Mouse (Mus musculus): ENCODE results near the gene Sap30. TPM values are rescaled to one million over a fixed set of nuclear protein-coding genes. Genes with fewer than 3 reads are reported as not detected.
A peak's percentile ranks its signal among the peaks of the same experiment; 100 is the strongest.

The Sap30 gene
- polyA plus RNA-seq (2014; fragmentation: Nextera tagmentation; extraction: Ambion mirVana) = 48.6 and 50.4 TPM in 2 replicates

GRCm38 (mm10) chr8:57487441-57488155 is at the start of gene Sap30:
Gene Sap30, minus strand, starts transcription at chr8:57487860.
- Histone ChIP-seq H3K9ac (ENCODE audit: low read depth, low read length) (peak within 1 kb of the TSS; percentile 94), H3K9me3 (replicated peaks; ENCODE audit: control insufficient read depth, low read length) (no peaks in the 10 kb centered on the region), H3K4me1 (ENCODE audit: control insufficient read depth, insufficient read depth, low read length) (0 out of 2 replicates have a peak, but pooled peaks cover 6% of the 10 kb centered on the region), H3K27ac (ENCODE audit: low read depth, low read length) (peak within 1 kb of the TSS; percentile 97), H3K4me2 (peak within 1 kb of the TSS; percentile 80), H3K36me3 (ENCODE audit: control insufficient read depth, insufficient read depth, low read length) (no peaks in the 10 kb centered on the region), H3K4me3 (ENCODE audit: low read depth, low read length) (peak within 1 kb of the TSS; percentile 86), H3K27me3 (ENCODE audit: control insufficient read depth, insufficient read depth, low read length) (no peaks in the 10 kb centered on the region)
- under 1% methylated on average over 62 of the region's 66 CpGs for WGBS (ENCODE audit: insufficient replicate concordance)
- ATAC-seq (replicated peaks; ENCODE audit: insufficient number of reproducible peaks, low FRiP score, low TSS enrichment) = peak; percentile 96

- no peak overlapping the region for H3K4me3 ChIP-seq (ENCODE audit: low read depth, low read length)
- H3K4me2 ChIP-seq = no peak overlapping the region
- H3K4me1 ChIP-seq (ENCODE audit: control insufficient read depth, insufficient read depth, low read length) = no peaks in the 10 kb centered on the region
- no peaks in the 10 kb centered on the region for H3K9me3 ChIP-seq (replicated peaks; ENCODE audit: control insufficient read depth, low read length)
- H3K27me3 ChIP-seq (ENCODE audit: control insufficient read depth, insufficient read depth, low read length) = no peaks in the 10 kb centered on the region
- no peak overlapping the region for H3K27ac ChIP-seq (ENCODE audit: low read depth, low read length)
- WGBS (ENCODE audit: insufficient replicate concordance) = 91% methylated on average over 6 of the region's 6 CpGs
- no peak for ATAC-seq (replicated peaks; ENCODE audit: insufficient number of reproducible peaks, low FRiP score, low TSS enrichment)
- no peak overlapping the region for H3K9ac ChIP-seq (ENCODE audit: low read depth, low read length)
- H3K36me3 ChIP-seq (ENCODE audit: control insufficient read depth, insufficient read depth, low read length) = no peaks in the 10 kb centered on the region
These were observed 48.5 kb upstream of the Sap30 start for GRCm38 (mm10) chr8:57536167-57536566.

DNA sequence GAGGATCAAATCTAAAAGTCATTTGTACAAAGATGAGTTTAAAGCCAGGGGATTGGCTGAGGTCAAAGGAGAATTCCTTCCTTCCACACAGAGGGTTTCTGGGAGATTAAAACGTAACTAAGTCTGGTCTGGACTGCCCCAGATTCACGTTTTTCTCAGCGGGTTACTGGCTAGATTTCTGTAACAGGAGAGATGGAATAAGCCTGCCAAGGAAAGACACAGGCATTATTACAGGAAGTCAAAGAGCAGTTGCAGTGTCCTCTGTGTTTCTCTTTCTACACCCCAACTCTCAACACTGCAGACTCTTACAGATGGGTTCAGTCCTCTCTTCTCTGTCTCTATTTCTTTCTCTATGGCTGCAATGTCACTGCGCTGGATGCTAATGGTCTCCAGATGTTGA is 46.8 kb upstream of the Sap30 start:
- Histone ChIP-seq H3K36me3 (ENCODE audit: control insufficient read depth, insufficient read depth, low read length) (no peaks in the 10 kb centered on the region), H3K9me3 (replicated peaks; ENCODE audit: control insufficient read depth, low read length) (no peaks in the 10 kb centered on the region), H3K4me3 (ENCODE audit: low read depth, low read length) (no peak overlapping the region), H3K27me3 (ENCODE audit: control insufficient read depth, insufficient read depth, low read length) (no peaks in the 10 kb centered on the region), H3K27ac (ENCODE audit: low read depth, low read length) (no peak overlapping the region), H3K4me1 (ENCODE audit: control insufficient read depth, insufficient read depth, low read length) (no peaks in the 10 kb centered on the region), H3K9ac (ENCODE audit: low read depth, low read length) (no peak overlapping the region), H3K4me2 (no peak overlapping the region)
- no peak for ATAC-seq (replicated peaks; ENCODE audit: insufficient number of reproducible peaks, low FRiP score, low TSS enrichment)
- 73% methylated on average over 4 of the region's 4 CpGs for WGBS (ENCODE audit: insufficient replicate concordance)

DNA sequence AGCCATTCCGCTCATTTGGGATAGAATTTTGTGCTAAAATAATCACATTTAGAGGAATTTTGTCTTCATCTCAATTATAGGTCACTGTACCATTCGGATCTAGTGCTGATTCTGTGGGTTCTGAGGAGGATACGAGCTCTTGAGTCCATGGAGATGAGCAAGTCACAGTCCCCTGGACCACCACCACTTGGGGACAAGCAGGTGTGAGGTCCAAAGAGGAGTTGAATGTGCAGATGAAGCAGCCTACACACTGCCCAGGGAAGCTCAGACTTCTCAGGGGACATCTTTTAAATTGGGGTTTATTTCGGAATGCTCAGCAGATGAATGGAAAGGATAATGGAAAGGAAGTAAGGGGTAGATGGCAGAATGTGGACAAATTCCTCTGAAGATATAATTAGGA is 45.4 kb upstream of the Sap30 start:
- Histone ChIP-seq H3K4me2 (no peak overlapping the region), H3K9ac (ENCODE audit: low read depth, low read length) (no peak overlapping the region), H3K27ac (ENCODE audit: low read depth, low read length) (no peak overlapping the region), H3K36me3 (ENCODE audit: control insufficient read depth, insufficient read depth, low read length) (no peaks in the 10 kb centered on the region), H3K4me3 (ENCODE audit: low read depth, low read length) (no peak overlapping the region), H3K27me3 (ENCODE audit: control insufficient read depth, insufficient read depth, low read length) (no peaks in the 10 kb centered on the region), H3K9me3 (replicated peaks; ENCODE audit: control insufficient read depth, low read length) (no peaks in the 10 kb centered on the region), H3K4me1 (ENCODE audit: control insufficient read depth, insufficient read depth, low read length) (no peaks in the 10 kb centered on the region)
- ATAC-seq (replicated peaks; ENCODE audit: insufficient number of reproducible peaks, low FRiP score, low TSS enrichment) = no peak
- 83% methylated on average over 4 of the region's 4 CpGs for WGBS (ENCODE audit: insufficient replicate concordance)

DNA sequence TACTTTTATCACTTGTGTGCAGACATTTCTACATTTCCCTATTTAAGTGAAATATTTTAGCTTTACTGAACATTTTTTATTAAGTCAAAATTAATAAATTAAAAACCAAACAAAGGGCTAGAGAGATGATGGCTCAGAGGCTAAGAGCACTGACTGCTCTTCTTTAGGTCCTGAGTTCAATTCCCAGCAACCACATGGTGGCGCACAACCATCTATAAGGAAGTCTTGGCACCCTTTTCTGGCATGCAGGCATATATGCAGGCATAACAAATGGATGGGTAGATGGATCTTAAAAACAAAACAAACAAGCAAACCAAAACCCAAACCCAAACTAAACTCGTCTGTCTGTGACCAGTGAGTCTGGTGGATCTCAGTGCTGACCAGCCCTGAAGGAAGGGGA is 44.6 kb upstream of the Sap30 start:
- no peak for ATAC-seq (replicated peaks; ENCODE audit: insufficient number of reproducible peaks, low FRiP score, low TSS enrichment)
- H3K9me3 ChIP-seq (replicated peaks; ENCODE audit: control insufficient read depth, low read length) = no peaks in the 10 kb centered on the region
- WGBS (ENCODE audit: insufficient replicate concordance) = 39% methylated on average over 2 of the region's 2 CpGs

GRCm38 (mm10) chr8:57530666-57531349 is 43.1 kb upstream of the Sap30 start:
- 0 out of 2 replicates have a peak overlapping the region, but pooled peaks have one; percentile 10 for H3K4me3 ChIP-seq (ENCODE audit: low read depth, low read length)
- no peaks in the 10 kb centered on the region for H3K36me3 ChIP-seq (ENCODE audit: control insufficient read depth, insufficient read depth, low read length)
- H3K27me3 ChIP-seq (ENCODE audit: control insufficient read depth, insufficient read depth, low read length) = no peaks in the 10 kb centered on the region
- no peaks in the 10 kb centered on the region for H3K4me1 ChIP-seq (ENCODE audit: control insufficient read depth, insufficient read depth, low read length)
- peak overlapping the region; percentile 43 for H3K4me2 ChIP-seq
- no peak overlapping the region; the same call in 1 of the 2 replicates for H3K27ac ChIP-seq (ENCODE audit: low read depth, low read length)
- H3K9me3 ChIP-seq (replicated peaks; ENCODE audit: control insufficient read depth, low read length) = no peaks in the 10 kb centered on the region
- ATAC-seq (replicated peaks; ENCODE audit: insufficient number of reproducible peaks, low FRiP score, low TSS enrichment) = no peak
- H3K9ac ChIP-seq (ENCODE audit: low read depth, low read length) = peak overlapping the region; percentile 52; the same call in 1 of the 2 replicates
- WGBS (ENCODE audit: insufficient replicate concordance) = 28% methylated on average over 15 of the region's 15 CpGs

More for the DNA sequence above, 44.6 kb upstream of the Sap30 start:
- Histone ChIP-seq H3K27me3 (ENCODE audit: control insufficient read depth, insufficient read depth, low read length) (no peaks in the 10 kb centered on the region), H3K36me3 (ENCODE audit: control insufficient read depth, insufficient read depth, low read length) (no peaks in the 10 kb centered on the region), H3K4me1 (ENCODE audit: control insufficient read depth, insufficient read depth, low read length) (no peaks in the 10 kb centered on the region), H3K4me3 (ENCODE audit: low read depth, low read length) (no peak overlapping the region), H3K4me2 (no peak overlapping the region), H3K9ac (ENCODE audit: low read depth, low read length) (no peak overlapping the region), H3K27ac (ENCODE audit: low read depth, low read length) (no peak overlapping the region)

- H3K36me3 ChIP-seq (ENCODE audit: control insufficient read depth, insufficient read depth, low read length) = no peaks in the 10 kb centered on the region
- no peaks in the 10 kb centered on the region for H3K9me3 ChIP-seq (replicated peaks; ENCODE audit: control insufficient read depth, low read length)
- 88% methylated on average over 13 of the region's 13 CpGs for WGBS (ENCODE audit: insufficient replicate concordance)
- H3K4me1 ChIP-seq (ENCODE audit: control insufficient read depth, insufficient read depth, low read length) = no peaks in the 10 kb centered on the region
- ATAC-seq (replicated peaks; ENCODE audit: insufficient number of reproducible peaks, low FRiP score, low TSS enrichment) = no peak
- H3K4me2 ChIP-seq = peak overlapping the region; percentile 43
- H3K27me3 ChIP-seq (ENCODE audit: control insufficient read depth, insufficient read depth, low read length) = no peaks in the 10 kb centered on the region
- H3K27ac ChIP-seq (ENCODE audit: low read depth, low read length) = no peak overlapping the region; the same call in 1 of the 2 replicates
- peak overlapping the region; percentile 52; the same call in 1 of the 2 replicates for H3K9ac ChIP-seq (ENCODE audit: low read depth, low read length)
- H3K4me3 ChIP-seq (ENCODE audit: low read depth, low read length) = no peak overlapping the region
These were observed 42.6 kb upstream of the Sap30 start for GRCm38 (mm10) chr8:57530238-57530637.

GRCm38 (mm10) chr8:57528036-57528435 is 40.4 kb upstream of the Sap30 start:
- Histone ChIP-seq H3K27me3 (ENCODE audit: control insufficient read depth, insufficient read depth, low read length) (no peaks in the 10 kb centered on the region), H3K9ac (ENCODE audit: low read depth, low read length) (no peak overlapping the region), H3K4me3 (ENCODE audit: low read depth, low read length) (no peak overlapping the region), H3K4me1 (ENCODE audit: control insufficient read depth, insufficient read depth, low read length) (no peaks in the 10 kb centered on the region), H3K27ac (ENCODE audit: low read depth, low read length) (no peak overlapping the region), H3K36me3 (ENCODE audit: control insufficient read depth, insufficient read depth, low read length) (no peaks in the 10 kb centered on the region), H3K4me2 (no peak overlapping the region), H3K9me3 (replicated peaks; ENCODE audit: control insufficient read depth, low read length) (no peaks in the 10 kb centered on the region)
- no peak for ATAC-seq (replicated peaks; ENCODE audit: insufficient number of reproducible peaks, low FRiP score, low TSS enrichment)
- 86% methylated on average over 1 of the region's 1 CpGs for WGBS (ENCODE audit: insufficient replicate concordance)
